Mouse (Mus musculus): Measurements from ENCODE around the gene Crebzf. TPM values are rescaled to one million over a fixed set of nuclear protein-coding genes. Genes with fewer than 3 reads are reported as not detected.

Crebzf gene
- total RNA-seq (2021) = 10 to 100 TPM; 16.0 to 18.2 TPM
- long read RNA-seq, experiment 1, transcript Crebzf-201 (1 exons, 3,376 nt) = major isoform, 11 of 27 reads
- long read RNA-seq, experiment 1, transcript Crebzf-207 (4 exons, 873 nt) = minor isoform, 6 of 27 reads
- long read RNA-seq, experiment 1, partial matches to known transcripts = 0 of 27 reads
- long read RNA-seq, experiment 1, other reads (novel, unspliced or antisense) = 1 of 27 reads
- long read RNA-seq, experiment 2, transcript Crebzf-201 (1 exons, 3,376 nt) = major isoform, 13 of 26 reads
- long read RNA-seq, experiment 2, partial matches to known transcripts = 2 of 26 reads
- long read RNA-seq, experiment 2, other reads (novel, unspliced or antisense) = 2 of 26 reads

DNA sequence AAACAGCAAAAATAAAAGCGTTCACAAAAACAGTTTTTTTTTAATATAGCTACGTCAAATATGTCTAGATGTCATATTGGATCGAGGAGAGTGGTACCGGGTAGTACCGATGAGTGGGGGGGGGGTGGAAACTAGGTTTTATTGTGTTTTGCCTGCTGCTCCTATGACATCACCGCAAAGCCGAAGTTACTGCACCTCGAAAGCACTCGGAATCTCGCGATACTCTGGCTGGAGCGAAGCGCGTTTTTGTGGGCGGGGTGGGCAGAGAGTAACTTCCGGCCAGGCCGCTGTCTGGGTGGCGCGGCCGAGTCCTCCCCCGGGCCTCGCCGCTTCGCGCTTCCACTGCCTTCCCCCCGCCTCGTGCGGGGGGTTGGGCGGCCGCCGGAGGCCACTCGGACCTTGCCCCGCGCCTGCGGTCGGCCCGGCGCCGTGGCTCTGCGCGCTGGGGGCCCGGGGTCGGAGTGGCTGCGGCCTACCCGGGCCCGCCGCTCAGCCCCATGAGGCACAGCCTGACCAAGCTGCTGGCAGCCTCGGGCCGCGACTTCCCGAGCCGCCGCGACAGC, at the start of gene Crebzf:
TSS of gene Crebzf (plus strand) at position 212 of the 563 bp plus-strand sequence.
- peak within 1 kb of the TSS; percentile 88 for H3K27ac ChIP-seq
- intact Hi-C loops (cut with DNase I) = loop anchor here (5.0 kb wide), 1 partner anchor 35 kb away; the partner anchor contains the start of genes Dlg2 and Tmem126b
- peak; percentile 98 for DNase-seq
- no peak for TF ChIP-seq CTCF (IDR thresholded peaks at IDR 0.05)
- peak within 1 kb of the TSS; percentile 95 for H3K4me3 ChIP-seq

DNA sequence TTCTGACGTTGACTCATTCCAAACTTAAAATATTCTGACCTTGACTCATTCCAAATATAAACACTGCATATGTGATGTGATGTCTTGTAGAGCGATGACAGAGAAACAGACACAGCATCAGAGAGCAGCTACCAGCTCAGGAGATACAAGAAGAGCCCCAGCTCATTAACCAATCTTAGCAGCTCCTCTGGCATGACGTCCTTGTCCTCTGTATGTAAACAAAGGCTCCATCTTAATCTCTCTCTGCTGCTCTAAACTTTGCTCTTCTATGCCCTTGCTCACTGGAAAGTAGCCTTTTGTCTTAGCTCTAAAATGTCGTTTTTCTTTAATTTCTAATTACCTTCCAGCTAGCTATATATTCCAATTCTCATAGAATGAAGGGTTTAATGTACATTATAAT, 47.5 kb upstream of the Crebzf start:
- no peak for TF ChIP-seq CTCF (IDR thresholded peaks at IDR 0.05)
- intact Hi-C loops (cut with DNase I) = no loop called here
- no peak overlapping the region for H3K27ac ChIP-seq
- DNase-seq = no peak
- no peak overlapping the region for H3K4me3 ChIP-seq

DNA sequence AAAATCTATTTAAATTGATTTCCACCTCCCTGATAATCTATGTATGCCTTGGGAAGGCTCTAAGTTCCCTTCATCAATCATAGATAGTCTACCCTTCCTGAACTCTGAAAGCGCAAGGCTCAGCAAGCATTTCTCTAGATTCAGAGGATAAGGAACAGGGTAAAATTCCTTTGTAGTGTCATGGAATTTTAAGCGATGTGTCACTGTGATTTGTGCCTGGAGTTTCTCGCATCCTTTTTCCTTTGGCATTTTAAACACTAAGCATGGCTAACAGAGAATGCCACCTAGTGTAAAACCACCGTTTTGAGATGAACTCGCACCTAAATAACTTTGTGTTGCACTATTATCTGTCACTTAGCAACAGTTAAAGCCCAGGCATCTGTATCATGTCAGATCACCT, 46.6 kb upstream of the Crebzf start:
- intact Hi-C loops (cut with DNase I) = no loop called here
- Histone ChIP-seq H3K27ac (no peak overlapping the region), H3K4me3 (no peak overlapping the region)
- no peak for TF ChIP-seq CTCF (IDR thresholded peaks at IDR 0.05)
- DNase-seq = no peak

DNA sequence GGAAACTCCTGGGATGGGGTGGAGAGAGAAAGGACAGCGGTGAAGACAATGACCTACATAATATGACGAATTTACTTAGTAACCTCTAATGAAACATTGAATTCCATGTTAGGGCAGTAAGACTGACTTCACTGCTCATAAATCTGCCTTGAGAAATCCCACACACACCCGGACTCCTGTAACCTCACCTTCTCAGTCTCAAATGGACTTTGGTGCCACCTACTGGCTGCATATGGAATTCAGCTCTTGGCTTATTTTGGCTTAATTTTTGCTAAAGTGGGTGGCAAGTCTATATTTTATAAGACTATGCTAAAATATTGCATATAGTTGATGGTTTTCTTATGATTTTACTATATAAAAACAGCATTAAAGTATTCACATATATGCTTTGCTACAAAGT, 32.6 kb upstream of the Crebzf start:
- DNase-seq = peak; percentile 63
- Histone ChIP-seq H3K27ac (0 out of 2 replicates have a peak overlapping the region, but pooled peaks have one; percentile 0), H3K4me3 (no peak overlapping the region)
- intact Hi-C loops (cut with DNase I) = loop anchor here (1.0 to 5.0 kb wide), 2 partner anchors 108 to 130 kb away; partner anchors contain the start of gene Sytl2
- TF ChIP-seq CTCF (IDR thresholded peaks at IDR 0.05) = peak; percentile 94; the same call in 1 of the 2 replicates

DNA sequence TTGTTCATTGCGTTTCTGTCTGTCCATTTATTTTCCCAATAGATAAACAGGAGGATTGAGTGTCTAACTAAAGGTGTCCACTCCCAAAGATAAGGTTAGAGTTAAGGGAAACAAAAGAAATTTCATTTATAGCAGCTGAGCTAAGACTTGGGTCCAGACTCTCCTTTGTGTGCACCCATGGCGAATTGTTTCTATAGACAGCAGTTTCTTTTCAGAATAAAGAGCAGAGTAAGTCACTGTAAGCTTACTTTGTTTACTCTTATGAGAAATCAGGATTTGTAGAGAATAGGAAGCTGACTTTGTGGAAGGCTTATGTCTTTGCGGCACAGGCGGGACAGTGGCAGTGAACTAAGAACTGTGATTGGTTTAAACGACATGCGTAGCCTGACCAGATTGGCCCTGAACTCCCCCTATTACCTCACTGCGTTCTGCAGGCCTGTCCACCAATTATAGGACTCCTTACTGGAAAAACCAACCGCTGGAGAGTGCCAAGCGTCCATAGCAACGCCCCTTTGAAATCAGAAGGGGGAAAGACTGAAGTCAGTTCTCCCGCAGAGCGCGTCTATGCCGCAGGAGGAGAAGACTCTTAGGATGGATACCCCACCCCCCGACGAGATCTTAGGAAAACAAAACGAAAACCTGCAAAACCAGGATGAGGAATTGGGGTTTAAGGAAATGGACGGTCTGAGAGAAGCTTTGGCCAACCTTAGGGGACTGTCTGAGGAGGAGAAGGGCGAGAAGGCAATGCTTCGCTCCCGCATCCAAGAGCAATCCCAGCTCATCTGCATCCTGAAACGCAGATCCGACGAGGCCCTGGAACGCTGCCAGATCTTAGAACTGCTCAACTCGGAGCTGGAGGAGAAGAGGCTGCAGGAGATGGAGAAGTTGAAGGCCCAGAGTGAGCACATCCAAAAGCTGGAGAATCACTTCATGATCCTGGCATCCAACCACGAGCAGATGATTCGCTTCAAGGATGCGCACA, 16.2 kb upstream of the Crebzf start, which contains the start of gene Ccdc89:
TSS of gene Ccdc89 (plus strand) at position 558 of the 982 bp plus-strand sequence.
- DNase-seq = peak; percentile 85
- no peak for TF ChIP-seq CTCF (IDR thresholded peaks at IDR 0.05)
- H3K4me3 ChIP-seq = peak within 1 kb of the TSS; percentile 82
- intact Hi-C loops (cut with DNase I) = no loop called here
- peak within 1 kb of the TSS; percentile 77 for H3K27ac ChIP-seq

DNA sequence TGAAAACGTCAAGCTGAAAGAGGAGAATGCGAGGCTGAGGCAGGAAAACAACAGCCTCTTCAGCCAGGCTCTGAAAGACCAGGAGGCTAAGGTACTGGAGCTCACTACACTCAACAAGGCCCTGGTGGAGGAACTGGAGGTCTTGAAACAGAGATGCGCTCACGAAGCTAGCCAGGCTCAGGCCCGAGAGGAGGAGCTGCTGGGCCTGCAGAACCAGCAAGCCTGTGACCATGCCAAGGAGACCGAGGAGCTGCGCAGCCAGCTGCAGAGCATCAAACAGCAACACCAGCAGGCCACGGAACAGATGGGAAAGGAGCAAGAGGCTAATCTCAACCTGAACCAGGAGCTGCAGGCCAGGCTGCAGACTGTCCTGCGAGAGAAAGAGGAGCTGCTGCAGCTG, 15.5 kb upstream of the Crebzf start:
- Histone ChIP-seq H3K27ac (peak overlapping the region; percentile 9; the same call in 1 of the 2 replicates), H3K4me3 (peak overlapping the region; percentile 82)
- peak; percentile 27 for DNase-seq
- intact Hi-C loops (cut with DNase I) = no loop called here
- no peak for TF ChIP-seq CTCF (IDR thresholded peaks at IDR 0.05)

DNA sequence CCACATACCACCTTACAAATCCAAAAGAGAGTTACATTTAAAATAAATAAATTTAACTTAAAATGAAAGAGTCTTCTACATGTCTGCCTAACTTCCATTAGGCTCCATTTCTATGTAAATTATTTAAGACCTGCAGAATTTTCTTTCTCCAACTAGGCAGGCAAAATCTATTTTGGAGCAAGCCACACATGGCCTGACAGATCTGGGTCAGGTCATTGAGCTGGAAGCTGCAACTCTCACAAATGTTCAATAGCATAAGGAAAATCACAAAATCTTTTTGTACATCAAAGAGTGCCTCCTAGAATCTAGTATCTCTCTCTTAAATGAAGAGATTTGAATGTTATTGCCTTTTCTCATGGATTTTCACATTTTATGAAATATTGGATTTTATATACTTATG, 10.3 kb upstream of the Crebzf start:
- no peak for TF ChIP-seq CTCF (IDR thresholded peaks at IDR 0.05)
- intact Hi-C loops (cut with DNase I) = no loop called here
- no peak overlapping the region for H3K27ac ChIP-seq
- no peak overlapping the region for H3K4me3 ChIP-seq
- DNase-seq = no peak

DNA sequence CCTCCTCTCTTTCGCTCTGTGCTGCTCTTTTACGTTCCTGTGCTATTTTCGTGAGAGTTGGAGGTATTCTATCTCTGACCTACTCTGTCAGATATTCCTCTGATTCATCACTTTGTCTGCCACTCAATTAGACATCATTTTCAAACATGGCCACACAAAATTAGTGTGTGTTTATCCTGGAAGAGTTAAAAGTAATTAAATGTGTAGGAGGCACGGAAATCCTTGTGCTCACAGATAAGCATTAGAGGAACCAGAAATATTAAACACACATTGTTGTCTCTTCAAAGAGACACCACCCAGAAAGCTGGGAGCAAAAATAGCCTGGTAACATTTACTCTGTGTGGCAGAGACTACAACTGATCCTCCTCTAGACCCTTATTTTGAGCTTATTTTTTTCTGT, 2.5 kb upstream of the Crebzf start:
- DNase-seq = no peak
- no peak for TF ChIP-seq CTCF (IDR thresholded peaks at IDR 0.05)
- Histone ChIP-seq H3K4me3 (no peak overlapping the region), H3K27ac (no peak overlapping the region)
- intact Hi-C loops (cut with DNase I) = loop anchor here (5.0 kb wide), 1 partner anchor 37 kb away; the partner anchor contains the start of genes Dlg2 and Tmem126b

DNA sequence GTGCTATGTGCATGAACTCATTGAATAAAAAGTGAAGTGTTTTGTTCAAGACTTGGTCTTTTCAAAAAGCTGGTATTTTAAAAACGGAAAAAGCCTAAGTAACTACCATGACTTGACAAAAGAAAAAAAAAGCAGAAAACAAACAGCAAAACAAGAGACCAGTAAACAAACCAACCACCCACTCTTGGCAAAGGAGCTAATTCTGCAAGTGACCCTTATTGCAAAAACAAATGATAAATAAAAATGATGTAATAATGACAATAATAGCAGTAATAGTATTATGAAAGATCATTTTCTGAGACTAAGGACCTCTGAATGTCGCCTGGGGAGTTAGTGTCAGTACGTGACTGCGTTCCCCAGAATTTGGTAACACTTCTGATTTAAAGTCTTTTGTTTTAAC, 459 bp upstream of the Crebzf start:
- intact Hi-C loops (cut with DNase I) = loop anchor here (5.0 kb wide), 1 partner anchor 35 kb away; the partner anchor contains the start of genes Dlg2 and Tmem126b

DNA sequence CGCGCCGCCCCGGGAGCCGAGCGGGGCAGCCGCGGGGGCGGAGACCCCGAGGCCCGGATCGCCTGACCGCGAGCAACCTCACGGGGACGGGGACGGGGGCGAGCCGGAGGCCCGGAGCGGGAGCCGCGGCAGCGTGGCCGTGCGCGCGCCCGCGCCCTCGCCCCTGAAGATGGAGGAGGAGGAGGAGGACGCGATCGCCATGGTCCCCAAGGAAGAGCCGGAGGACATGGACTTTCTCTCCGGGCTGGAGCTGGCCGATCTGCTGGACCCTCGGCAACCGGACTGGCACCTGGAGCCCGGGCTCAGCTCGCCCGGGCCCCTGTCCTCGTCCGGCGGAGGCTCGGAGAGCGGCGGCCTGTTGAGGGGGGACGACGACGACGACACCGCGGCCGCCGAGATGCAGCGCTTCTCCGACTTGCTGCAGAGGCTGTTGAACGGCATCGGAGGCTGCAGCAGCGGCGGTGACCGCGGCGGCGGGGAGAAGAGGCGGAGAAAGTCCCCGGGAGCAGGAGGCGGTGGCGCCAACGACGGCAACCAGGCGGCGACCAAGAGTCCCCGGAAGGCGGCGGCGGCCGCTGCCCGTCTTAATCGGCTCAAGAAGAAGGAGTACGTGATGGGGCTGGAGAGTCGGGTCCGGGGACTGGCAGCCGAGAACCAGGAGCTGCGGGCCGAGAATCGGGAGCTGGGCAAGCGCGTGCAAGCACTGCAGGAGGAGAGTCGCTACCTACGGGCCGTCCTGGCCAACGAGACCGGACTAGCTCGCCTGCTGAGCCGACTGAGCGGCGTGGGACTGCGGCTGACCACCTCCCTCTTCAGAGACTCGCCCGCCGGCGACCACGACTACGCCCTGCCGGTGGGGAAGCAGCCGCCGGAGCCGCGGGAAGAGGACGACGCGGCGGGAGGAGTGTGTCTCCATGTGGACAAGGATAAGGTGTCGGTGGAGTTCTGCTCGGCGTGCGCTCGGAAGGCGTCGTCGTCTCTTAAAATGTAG, 867 bp downstream of the Crebzf start:
- peak overlapping the region; percentile 88 for H3K27ac ChIP-seq
- peak overlapping the region; percentile 95 for H3K4me3 ChIP-seq
- TF ChIP-seq CTCF (IDR thresholded peaks at IDR 0.05) = peak; percentile 65
- DNase-seq = peak; percentile 84
- intact Hi-C loops (cut with DNase I) = loop anchor here (5.0 kb wide), 1 partner anchor 34 kb away; the partner anchor contains the start of genes Dlg2 and Tmem126b

More for the DNA sequence above, 459 bp upstream of the Crebzf start:
- H3K27ac ChIP-seq = peak overlapping the region; percentile 88
- peak overlapping the region; percentile 95 for H3K4me3 ChIP-seq
- no peak for DNase-seq
- no peak for TF ChIP-seq CTCF (IDR thresholded peaks at IDR 0.05)

- peak overlapping the region; percentile 88 for H3K27ac ChIP-seq
- intact Hi-C loops (cut with DNase I) = loop anchor here (5.0 kb wide), 1 partner anchor 33 kb away; the partner anchor contains the start of genes Dlg2 and Tmem126b
- H3K4me3 ChIP-seq = peak overlapping the region; percentile 95
- DNase-seq = no peak
- no peak for TF ChIP-seq CTCF (IDR thresholded peaks at IDR 0.05)
These were observed 1.7 kb downstream of the Crebzf start for GRCm38 (mm10) chr7:90444206-90444605.

Measured in gastrocnemius, adult 2 months (tissue).